ENCODE assay signal across 12 mouse cellular contexts in the genomic region with DNA sequence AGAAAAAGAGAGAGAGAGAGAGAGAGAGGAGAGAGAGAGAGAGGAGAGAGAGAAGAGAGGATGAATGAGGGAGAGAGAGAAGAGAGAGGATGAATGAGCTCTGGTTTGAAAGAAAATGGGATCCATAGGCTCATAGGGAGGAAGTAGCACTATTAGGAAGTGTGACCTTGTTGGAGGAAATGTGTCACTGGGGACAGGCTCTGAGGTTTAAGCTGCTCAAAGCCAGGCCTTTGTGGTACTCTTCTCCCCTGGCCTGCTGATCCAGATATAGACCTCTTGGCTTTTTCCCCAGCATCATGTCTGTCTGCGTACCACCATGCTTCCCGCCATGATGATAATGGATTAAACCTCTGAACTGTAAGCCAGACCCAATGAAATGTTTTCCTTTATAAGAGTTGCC. TPM values are rescaled to one million over a fixed set of nuclear protein-coding genes. Genes with fewer than 3 reads are reported as not detected.
DNase-seq lines count a peak whose midpoint lies in the region; ATAC-seq and TF ChIP-seq lines count a peak whose summit lies in the region.
"Had no signal": no experiment of that assay in that cellular context is flagged by ENCODE, and none has a peak within 500 bp of the region (broad histone marks: within the 10 kb centered on the region; RNA-seq: fewer than 3 reads in every experiment).

No protein-coding gene starts in this region.

- no peak for TF ChIP-seq CTCF in layer of hippocampus, adult 2 months (conservative IDR thresholded peaks at IDR 0.05)

- WGBS in heart, embryonic 15.5 days, result 78% methylated on average over 2 of the region's 2 CpGs
- WGBS in embryonic facial prominence, embryonic 13.5 days, result 85% methylated on average over 2 of the region's 2 CpGs
- WGBS in hindbrain, embryonic 13.5 days, result 94% methylated on average over 2 of the region's 2 CpGs
- WGBS in midbrain, embryonic 12.5 days, result 89% methylated on average over 2 of the region's 2 CpGs

- peak overlapping the region; percentile 91; the same call in 1 of the 2 replicates for H3K4me2 ChIP-seq in heart, embryonic 15.5 days
- peak overlapping the region; percentile 78 for H3K4me2 ChIP-seq in embryonic facial prominence, embryonic 13.5 days
- H3K4me2 ChIP-seq in hindbrain, embryonic 13.5 days, result peak overlapping the region; percentile 65
- peak overlapping the region; percentile 73 for H3K4me2 ChIP-seq in midbrain, embryonic 12.5 days (replicated peaks)

- H3K4me1 ChIP-seq in heart, embryonic 15.5 days (replicated peaks), result peaks cover 10% of the 10 kb centered on the region
- H3K4me1 ChIP-seq in embryonic facial prominence, embryonic 13.5 days, result peaks cover 7% of the 10 kb centered on the region
- H3K4me1 ChIP-seq in hindbrain, embryonic 13.5 days (replicated peaks), result peaks cover 3% of the 10 kb centered on the region; the same call in 1 of the 2 replicates
- H3K4me1 ChIP-seq in midbrain, embryonic 12.5 days, result peaks cover 4% of the 10 kb centered on the region

- no peak overlapping the region for H3K4me3 ChIP-seq in heart, embryonic 15.5 days
- H3K4me3 ChIP-seq in embryonic facial prominence, embryonic 13.5 days, result no peak overlapping the region
- peak overlapping the region; percentile 53 for H3K4me3 ChIP-seq in hindbrain, embryonic 13.5 days
- no peak overlapping the region for H3K4me3 ChIP-seq in midbrain, embryonic 12.5 days
- H3K4me3 ChIP-seq in layer of hippocampus, adult 2 months, result no peak overlapping the region

- H3K9ac ChIP-seq in heart, embryonic 15.5 days, result no peak overlapping the region
- H3K9ac ChIP-seq in embryonic facial prominence, embryonic 13.5 days, result no peak overlapping the region
- H3K9ac ChIP-seq in hindbrain, embryonic 13.5 days, result no peak overlapping the region
- no peak overlapping the region for H3K9ac ChIP-seq in midbrain, embryonic 12.5 days (replicated peaks)

- ATAC-seq in heart, embryonic 15.5 days (replicated peaks; ENCODE audit: insufficient number of reproducible peaks, insufficient read depth, low FRiP score, low read depth), result no peak
- no peak for ATAC-seq in embryonic facial prominence, embryonic 13.5 days (ENCODE audit: insufficient number of reproducible peaks, insufficient read depth, low FRiP score, low TSS enrichment, low read depth)
- ATAC-seq in hindbrain, embryonic 13.5 days (ENCODE audit: low FRiP score), result no peak
- no peak for ATAC-seq in midbrain, embryonic 12.5 days (ENCODE audit: low FRiP score, low read depth)
- no peak for ATAC-seq in erythroid progenitor cell, adult 5-6 weeks (replicated peaks; ENCODE audit: low FRiP score, poor library complexity, severe bottlenecking)

- DNase-seq in heart, postnatal 14 days, result no peak
- no peak for DNase-seq in layer of hippocampus, adult 2 months (ENCODE audit: low spot score in 2 of 2)
- no peak for DNase-seq in frontal cortex, postnatal 36 days (ENCODE audit: low spot score in 2 of 2)
- DNase-seq: adrenal gland, adult 2 months; cerebellum, postnatal 25 days; gastrocnemius, postnatal 10 days; layer of hippocampus, adult 9-11 months had no signal

- no peak overlapping the region for H3K27ac ChIP-seq in heart, embryonic 15.5 days
- no peak overlapping the region for H3K27ac ChIP-seq in embryonic facial prominence, embryonic 13.5 days
- H3K27ac ChIP-seq in hindbrain, embryonic 13.5 days, result no peak overlapping the region
- H3K27ac ChIP-seq in midbrain, embryonic 12.5 days (replicated peaks), result no peak overlapping the region
- H3K27ac ChIP-seq in layer of hippocampus, adult 2 months, result no peak overlapping the region

- no peaks in the 10 kb centered on the region for H3K9me3 ChIP-seq in heart, embryonic 15.5 days (replicated peaks)
- no peaks in the 10 kb centered on the region for H3K9me3 ChIP-seq in embryonic facial prominence, embryonic 13.5 days
- no peaks in the 10 kb centered on the region for H3K9me3 ChIP-seq in hindbrain, embryonic 13.5 days
- no peaks in the 10 kb centered on the region for H3K9me3 ChIP-seq in midbrain, embryonic 12.5 days

- no peaks in the 10 kb centered on the region for H3K27me3 ChIP-seq in heart, embryonic 15.5 days
- H3K27me3 ChIP-seq in embryonic facial prominence, embryonic 13.5 days, result no peaks in the 10 kb centered on the region
- no peaks in the 10 kb centered on the region for H3K27me3 ChIP-seq in hindbrain, embryonic 13.5 days
- no peaks in the 10 kb centered on the region for H3K27me3 ChIP-seq in midbrain, embryonic 12.5 days

- intact Hi-C loops in heart, postnatal 14 days (cut with DNase I), result no loop called here

- no peaks in the 10 kb centered on the region for H3K36me3 ChIP-seq in heart, embryonic 15.5 days
- H3K36me3 ChIP-seq in embryonic facial prominence, embryonic 13.5 days, result no peaks in the 10 kb centered on the region
- no peaks in the 10 kb centered on the region for H3K36me3 ChIP-seq in hindbrain, embryonic 13.5 days
- no peaks in the 10 kb centered on the region for H3K36me3 ChIP-seq in midbrain, embryonic 12.5 days

RNA-seq across cellular contexts. Expression of a gene that starts 8.5 kb away (rescaled TPM):
- polyA plus RNA-seq in heart, embryonic 15.5 days (2015; fragmentation: Nextera tagmentation; extraction: Ambion mirVana), result not detected in 2 replicates
- total RNA-seq in heart, postnatal 14 days (2021), result not detected
- polyA plus RNA-seq in embryonic facial prominence, embryonic 13.5 days (2015; fragmentation: Nextera tagmentation; extraction: Ambion mirVana), result not detected in 2 replicates
- polyA plus RNA-seq in hindbrain, embryonic 13.5 days (2015; fragmentation: Nextera tagmentation; extraction: Ambion mirVana), result not detected in 2 replicates
- polyA plus RNA-seq in midbrain, embryonic 12.5 days (2016; fragmentation: Nextera tagmentation; extraction: Ambion mirVana), result not detected in 2 replicates
- not detected in 2 replicates for total RNA-seq in erythroid progenitor cell, adult 5-6 weeks (2015; ENCODE audit: low replicate concordance)
- not detected in 2 replicates for total RNA-seq in erythroid progenitor cell, adult 5-6 weeks (2017; ENCODE audit: low replicate concordance)
- not detected for total RNA-seq in layer of hippocampus, adult 2 months (2021)
- total RNA-seq: adrenal gland, adult 2 months; gastrocnemius, postnatal 10 days had no signal
- polyA plus RNA-seq: adrenal gland, adult 2 months had no signal
